Mouse (Mus musculus) kidney, embryonic 15.5 days (tissue): ENCODE results near the gene Cdt1. TPM values are rescaled to one million over a fixed set of nuclear protein-coding genes. Genes with fewer than 3 reads are reported as not detected.

Experiments used
- ATAC-seq: fragments of 200-750 bp; cut with Nextera tagmentation; replicated peaks from 2 replicates; pipeline ENCODE4 v1.8.0; 2017; ENCODE audit warnings: moderate TSS enrichment; ENCODE audit not compliant: low FRiP score
- H3K27ac ChIP-seq: fragments of 300-500 bp; sonication (generic); 2 replicates; pipeline ENCODE4 v1.5.1; 2015; ENCODE audit warnings: mild to moderate bottlenecking, inconsistent platforms
- H3K27me3 ChIP-seq: fragments of 300-500 bp; sonication (generic); 2 replicates; pipeline ENCODE4 v1.6.1; 2015; ENCODE audit warnings: inconsistent platforms
- H3K36me3 ChIP-seq: fragments of 300-500 bp; sonication (generic); 2 replicates; pipeline ENCODE4 v1.6.1; 2015; ENCODE audit warnings: inconsistent platforms
- H3K4me1 ChIP-seq: fragments of 300-500 bp; sonication (generic); 2 replicates; pipeline ENCODE4 v1.6.1; 2015; ENCODE audit warnings: inconsistent platforms
- H3K4me2 ChIP-seq: fragments of 300-500 bp; sonication (generic); 2 replicates; pipeline ENCODE4 v1.6.1; 2015; ENCODE audit warnings: moderate library complexity, mild to moderate bottlenecking, inconsistent platforms
- H3K4me3 ChIP-seq: fragments of 300-500 bp; sonication (generic); replicated peaks from 2 replicates; pipeline ENCODE4 v1.5.1; 2015; ENCODE audit warnings: mild to moderate bottlenecking, inconsistent platforms
- H3K9ac ChIP-seq: fragments of 300-500 bp; sonication (generic); 2 replicates; pipeline ENCODE4 v1.6.1; 2015; ENCODE audit warnings: mild to moderate bottlenecking, inconsistent platforms
- H3K9me3 ChIP-seq: fragments of 300-500 bp; sonication (generic); replicated peaks from 2 replicates; pipeline ENCODE4 v1.6.1; 2016; ENCODE audit warnings: inconsistent platforms
- WGBS: fragments of 180-500 bp; shearing (Covaris S2); methylation state at CpG from one replicate; pipeline ENCODE4 v1.1.7; 2015; ENCODE audit warnings: mixed read lengths; 5-methylcytosine and 5-hydroxymethylcytosine counted together
- polyA plus RNA-seq: library from polyadenylated mRNA; unstranded; fragments of >200 nt; fragmentation: Nextera tagmentation; extraction: Ambion mirVana; gene quantifications from 2 replicates; pipeline ENCODE4 v1.2.1, GENCODE M21; 2015

Cdt1 gene
- polyA plus RNA-seq, 1 experiment from 2014 or later, result 50.4 TPM

DNA sequence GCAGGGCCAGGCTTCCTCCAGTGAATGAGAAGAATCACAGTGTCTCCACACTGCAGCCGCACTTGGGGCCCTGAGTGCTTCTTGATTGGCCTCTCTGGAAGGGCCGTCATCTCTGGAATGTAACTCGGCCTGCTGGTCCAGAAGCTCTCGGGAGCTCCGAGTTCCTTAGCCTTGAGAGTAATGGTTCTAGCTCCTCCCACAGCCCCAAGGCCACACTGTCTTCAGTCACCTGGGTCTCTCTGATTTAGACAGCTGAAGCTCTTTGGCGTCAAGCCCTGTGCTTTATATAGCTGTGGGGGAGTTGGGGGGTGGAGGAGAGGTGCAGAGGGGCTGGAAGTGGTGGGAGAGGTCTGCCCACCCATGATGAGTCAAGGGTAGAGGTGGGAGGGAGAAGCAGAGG, 30.8 kb upstream of the Cdt1 start:
- H3K4me2 ChIP-seq, result peak overlapping the region; percentile 30; the same call in 1 of the 2 replicates
- H3K27me3 ChIP-seq, result no peaks in the 10 kb centered on the region
- no peak overlapping the region for H3K9ac ChIP-seq
- H3K4me1 ChIP-seq, result peaks cover 50% of the 10 kb centered on the region
- 5% methylated on average over 6 of the region's 6 CpGs for WGBS
- peak; percentile 79 for ATAC-seq
- peak overlapping the region; percentile 75 for H3K27ac ChIP-seq
- H3K9me3 ChIP-seq, result no peaks in the 10 kb centered on the region
- no peaks in the 10 kb centered on the region; the same call in 1 of the 2 replicates for H3K36me3 ChIP-seq
- H3K4me3 ChIP-seq, result no peak overlapping the region

DNA sequence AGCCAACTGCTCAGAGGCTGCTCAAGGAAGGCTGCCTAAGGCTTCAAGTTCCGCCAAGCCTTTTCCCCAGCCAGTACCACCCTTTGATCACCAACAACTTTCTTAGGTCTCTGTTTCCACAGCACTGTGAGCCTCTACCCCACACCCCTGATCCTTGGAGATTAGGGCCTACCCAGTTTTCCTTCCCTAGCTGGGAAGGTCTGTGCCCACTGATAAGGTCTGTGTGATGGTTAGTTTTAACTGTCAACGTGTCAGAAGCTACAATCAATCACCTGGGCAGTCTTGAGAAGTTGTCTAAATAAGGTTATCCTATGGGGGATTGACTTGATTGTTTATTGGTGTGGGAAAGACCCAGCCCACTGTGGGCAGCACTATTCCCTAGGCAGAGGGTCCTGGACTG, 30.0 kb upstream of the Cdt1 start:
- Histone ChIP-seq H3K36me3 (no peaks in the 10 kb centered on the region), H3K9me3 (no peaks in the 10 kb centered on the region), H3K27me3 (no peaks in the 10 kb centered on the region), H3K4me2 (no peak overlapping the region; the same call in 1 of the 2 replicates), H3K9ac (no peak overlapping the region), H3K4me1 (peaks cover 44% of the 10 kb centered on the region), H3K27ac (peak overlapping the region; percentile 75), H3K4me3 (no peak overlapping the region)
- 67% methylated on average over 2 of the region's 2 CpGs for WGBS
- peak; percentile 57; the same call in 1 of the 2 replicates for ATAC-seq

DNA sequence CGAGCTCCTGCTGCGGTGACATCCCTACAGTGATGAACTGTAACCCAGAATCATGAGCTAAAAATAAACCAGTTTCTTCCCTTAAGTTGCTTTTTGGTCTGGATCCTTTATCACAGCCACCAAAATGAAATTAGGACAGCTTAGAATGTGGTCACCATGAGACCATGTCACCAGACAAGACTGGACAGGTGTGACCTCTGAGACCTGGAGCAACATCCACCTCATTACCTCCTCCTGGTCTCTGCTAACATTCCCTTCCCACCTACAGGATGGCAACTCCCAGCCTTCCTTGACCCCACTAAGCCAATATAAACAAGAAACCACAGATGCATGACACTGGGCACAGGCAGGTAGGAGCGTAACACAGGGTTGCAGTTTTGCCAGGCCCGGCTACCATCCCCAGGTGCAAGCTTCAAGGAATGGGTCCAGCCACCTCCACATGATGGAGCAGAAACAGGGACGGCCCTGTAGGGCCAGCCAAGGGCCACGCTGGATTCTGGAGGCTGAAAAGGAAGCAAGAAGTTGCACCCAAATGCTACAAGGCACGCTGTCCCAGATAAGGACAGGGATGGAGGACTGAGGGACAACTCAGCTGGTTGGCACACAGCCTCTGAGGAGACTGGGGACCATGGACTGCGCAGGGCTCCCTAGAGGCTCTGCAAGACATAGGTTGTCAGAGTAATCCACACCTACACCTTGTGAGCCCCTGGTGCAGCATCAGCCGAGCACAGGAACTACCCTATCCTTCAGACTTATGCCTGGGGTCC, 29.3 kb upstream of the Cdt1 start:
- Histone ChIP-seq H3K27me3 (no peaks in the 10 kb centered on the region), H3K4me1 (peaks cover 40% of the 10 kb centered on the region), H3K9ac (no peak overlapping the region), H3K4me2 (no peak overlapping the region), H3K9me3 (no peaks in the 10 kb centered on the region), H3K27ac (peak overlapping the region; percentile 75; the same call in 1 of the 2 replicates), H3K4me3 (no peak overlapping the region), H3K36me3 (no peaks in the 10 kb centered on the region)
- WGBS, result 83% methylated on average over 9 of the region's 9 CpGs
- ATAC-seq, result 0 out of 2 replicates have a peak, but pooled peaks have one; percentile 15

DNA sequence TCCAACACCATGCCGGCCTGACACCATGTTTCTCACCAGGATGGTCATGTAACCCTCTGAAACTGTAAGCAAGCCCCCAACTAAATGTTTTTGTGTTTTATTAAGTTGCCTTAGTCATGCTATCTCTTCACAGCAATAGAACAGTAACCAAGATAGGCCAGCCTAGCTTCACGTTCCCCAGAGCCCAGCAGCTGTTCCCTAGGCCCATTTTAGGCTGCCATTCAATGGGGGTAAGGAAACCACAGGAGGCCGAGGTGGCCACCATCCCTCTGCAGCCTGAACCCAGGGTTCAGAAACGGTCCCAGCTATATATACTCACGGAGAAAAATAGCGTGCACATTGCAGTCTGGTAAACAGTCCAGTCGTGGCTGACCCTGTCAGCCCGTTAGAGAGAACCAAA, 23.7 kb upstream of the Cdt1 start:
- no peaks in the 10 kb centered on the region for H3K9me3 ChIP-seq
- no peak for ATAC-seq
- H3K4me3 ChIP-seq, result no peak overlapping the region
- no peaks in the 10 kb centered on the region for H3K27me3 ChIP-seq
- no peak overlapping the region for H3K9ac ChIP-seq
- H3K4me2 ChIP-seq, result no peak overlapping the region
- H3K4me1 ChIP-seq, result peaks cover 39% of the 10 kb centered on the region
- no peak overlapping the region for H3K27ac ChIP-seq
- 0 out of 2 replicates have a peak, but pooled peaks cover 4% of the 10 kb centered on the region for H3K36me3 ChIP-seq
- 93% methylated on average over 8 of the region's 8 CpGs for WGBS

DNA sequence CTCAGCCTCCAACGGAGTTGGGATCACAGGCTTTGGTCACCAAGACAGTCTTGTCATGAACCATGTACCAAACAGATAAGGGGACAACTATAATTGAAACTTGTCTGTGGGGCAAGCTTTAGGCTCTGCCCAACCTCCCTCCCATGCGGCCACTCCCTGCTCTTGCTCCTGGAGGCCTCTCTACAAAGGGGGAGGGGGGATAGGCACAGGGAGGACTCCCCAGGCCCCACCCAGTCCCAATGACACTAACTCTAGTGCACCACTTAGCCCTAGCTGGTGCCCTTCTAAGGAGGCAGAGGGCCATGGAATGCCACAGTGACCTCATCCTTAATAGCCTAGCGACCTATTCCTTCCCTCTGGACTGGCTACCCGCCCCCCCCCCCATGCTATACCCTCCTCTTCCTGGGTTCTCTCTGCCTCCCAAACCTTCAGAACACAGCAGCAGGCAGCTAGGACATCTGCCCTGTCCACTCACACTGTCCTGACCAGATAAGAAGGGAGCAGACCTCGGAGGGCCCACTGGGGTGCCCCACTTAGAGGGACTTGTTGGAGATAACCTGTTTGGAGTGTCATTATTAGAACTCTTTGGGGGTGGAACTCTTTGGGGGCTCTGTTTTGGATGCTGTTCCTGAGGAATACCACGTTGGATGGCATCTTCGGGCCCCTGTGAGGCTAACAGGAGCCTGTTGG, 21.6 kb upstream of the Cdt1 start:
- WGBS, result 73% methylated on average over 7 of the region's 7 CpGs

DNA sequence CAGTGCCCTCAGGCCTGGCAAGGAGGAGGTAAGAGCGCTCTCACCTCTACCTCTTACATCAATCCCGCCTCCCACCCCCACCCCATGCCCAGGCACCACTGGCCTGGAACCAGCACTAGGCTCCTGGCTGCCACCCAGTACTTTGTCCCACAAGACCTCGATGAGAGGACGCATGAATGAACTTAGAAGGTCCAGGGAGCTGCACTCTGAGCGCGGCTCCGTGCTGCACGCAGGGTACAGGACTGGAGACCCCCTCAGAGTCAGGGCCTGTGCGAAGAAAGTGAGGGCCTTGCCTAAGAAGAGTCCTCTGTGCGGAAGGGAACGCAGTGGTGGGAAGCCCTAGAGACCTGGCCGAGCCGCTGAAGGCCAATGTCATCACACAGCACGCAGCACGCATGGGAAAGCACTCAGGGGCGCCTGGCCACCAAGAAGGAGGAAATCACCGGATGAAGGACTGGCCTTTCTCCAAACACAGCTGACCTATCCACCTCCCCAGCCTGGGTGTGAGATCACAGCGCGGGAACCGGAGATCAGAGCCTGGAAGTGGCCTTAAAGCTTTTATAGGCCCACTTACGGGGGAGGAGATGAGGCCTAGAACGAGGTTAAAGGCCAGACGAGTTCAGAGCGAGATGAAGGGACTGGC, 20.9 kb upstream of the Cdt1 start:
- peak; percentile 38 for ATAC-seq
- Histone ChIP-seq H3K27me3 (no peaks in the 10 kb centered on the region), H3K4me3 (peak overlapping the region; percentile 14), H3K4me2 (peak overlapping the region; percentile 84), H3K4me1 (peaks cover 60% of the 10 kb centered on the region), H3K27ac (peak overlapping the region; percentile 91), H3K36me3 (0 out of 2 replicates have a peak, but pooled peaks cover 4% of the 10 kb centered on the region), H3K9ac (peak overlapping the region; percentile 42), H3K9me3 (no peaks in the 10 kb centered on the region)
- 14% methylated on average over 24 of the region's 24 CpGs for WGBS

More for the DNA sequence above, 21.6 kb upstream of the Cdt1 start:
- Histone ChIP-seq H3K36me3 (0 out of 2 replicates have a peak, but pooled peaks cover 4% of the 10 kb centered on the region), H3K4me2 (peak overlapping the region; percentile 84), H3K4me1 (peaks cover 55% of the 10 kb centered on the region), H3K27ac (peak overlapping the region; percentile 91), H3K9ac (no peak overlapping the region), H3K9me3 (no peaks in the 10 kb centered on the region), H3K4me3 (no peak overlapping the region), H3K27me3 (no peaks in the 10 kb centered on the region)
- ATAC-seq, result peak; percentile 37

DNA sequence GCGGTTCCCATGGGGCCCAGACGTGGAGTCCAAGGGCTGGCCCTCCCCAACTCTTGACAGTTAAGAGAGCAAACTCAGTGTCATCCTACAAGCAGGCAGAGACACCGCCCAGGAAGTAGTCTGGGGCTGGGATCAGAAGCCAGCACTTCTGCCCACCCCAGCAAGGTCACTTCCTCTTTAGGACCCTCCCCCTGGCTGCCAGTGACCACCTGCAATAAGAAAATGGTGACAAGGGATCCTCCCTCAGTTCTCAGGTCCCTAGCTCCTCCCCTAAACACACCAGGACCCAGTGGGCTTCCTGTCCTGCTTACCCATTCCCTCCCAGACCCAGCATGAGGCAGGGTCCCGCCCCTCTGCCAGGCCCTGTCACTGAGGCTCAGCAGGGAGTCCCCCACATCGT, 20.0 kb upstream of the Cdt1 start:
- 22% methylated on average over 5 of the region's 5 CpGs for WGBS
- ATAC-seq, result peak; percentile 31; the same call in 1 of the 2 replicates
- Histone ChIP-seq H3K4me3 (peak overlapping the region; percentile 14; the same call in 1 of the 2 replicates), H3K9ac (peak overlapping the region; percentile 42; the same call in 1 of the 2 replicates), H3K27me3 (no peaks in the 10 kb centered on the region), H3K9me3 (no peaks in the 10 kb centered on the region), H3K27ac (peak overlapping the region; percentile 91), H3K4me1 (peaks cover 60% of the 10 kb centered on the region), H3K4me2 (peak overlapping the region; percentile 84), H3K36me3 (0 out of 2 replicates have a peak, but pooled peaks cover 4% of the 10 kb centered on the region)

DNA sequence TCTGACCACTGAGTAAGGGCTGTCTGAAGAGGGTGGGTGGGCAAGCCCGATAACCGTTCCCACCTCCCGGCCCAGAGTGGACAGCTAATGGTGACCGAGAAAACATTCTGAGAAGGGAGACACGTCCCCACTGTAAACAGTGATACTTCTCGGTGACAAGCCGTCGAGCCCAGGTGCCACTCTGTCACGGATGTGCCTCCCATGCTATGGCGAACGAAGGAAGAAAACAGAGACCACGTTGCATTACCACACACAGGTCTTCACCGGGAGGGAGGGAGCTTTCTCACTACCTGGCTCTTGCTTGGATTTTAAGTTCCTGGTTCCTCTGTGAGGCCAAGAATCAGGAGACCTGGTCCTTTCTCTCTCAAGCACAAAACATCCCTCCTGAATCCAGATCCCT, 19.5 kb upstream of the Cdt1 start:
- Histone ChIP-seq H3K9ac (no peak overlapping the region), H3K27ac (peak overlapping the region; percentile 91), H3K9me3 (no peaks in the 10 kb centered on the region), H3K36me3 (0 out of 2 replicates have a peak, but pooled peaks cover 4% of the 10 kb centered on the region), H3K4me2 (peak overlapping the region; percentile 84), H3K4me1 (peaks cover 60% of the 10 kb centered on the region), H3K4me3 (no peak overlapping the region; the same call in 1 of the 2 replicates), H3K27me3 (no peaks in the 10 kb centered on the region)
- WGBS, result 50% methylated on average over 13 of the region's 13 CpGs
- no peak for ATAC-seq

DNA sequence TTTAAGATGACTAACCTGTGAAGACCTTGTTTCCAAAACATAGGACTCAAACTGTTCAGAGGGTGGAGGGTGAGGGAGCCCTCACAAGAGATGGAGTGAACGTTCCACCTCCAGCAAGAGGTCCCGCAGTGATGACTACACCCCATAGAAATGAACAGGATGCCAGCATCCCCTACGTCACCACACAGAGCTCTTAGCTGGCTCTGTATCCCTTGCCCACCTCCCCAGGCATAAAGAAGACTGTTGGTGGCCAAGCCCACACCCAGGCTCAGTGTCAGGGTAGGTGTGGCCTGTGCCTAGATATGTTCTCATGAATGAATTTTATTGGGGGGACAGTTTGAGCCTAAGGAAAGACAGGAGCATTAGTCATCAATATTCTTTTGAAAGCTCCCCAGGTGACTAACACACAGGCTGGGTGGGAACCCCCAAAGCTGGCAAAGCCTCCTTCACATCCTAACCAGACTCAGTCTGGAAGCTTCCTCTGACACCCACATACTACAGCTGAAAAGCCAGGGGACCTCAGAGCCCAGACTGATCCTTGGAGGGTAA, 18.9 kb upstream of the Cdt1 start:
- Histone ChIP-seq H3K4me2 (peak overlapping the region; percentile 84), H3K9ac (no peak overlapping the region; the same call in 1 of the 2 replicates), H3K4me1 (peaks cover 60% of the 10 kb centered on the region), H3K4me3 (peak overlapping the region; percentile 64; the same call in 1 of the 2 replicates), H3K27me3 (no peaks in the 10 kb centered on the region), H3K9me3 (no peaks in the 10 kb centered on the region), H3K36me3 (0 out of 2 replicates have a peak, but pooled peaks cover 2% of the 10 kb centered on the region), H3K27ac (peak overlapping the region; percentile 91; the same call in 1 of the 2 replicates)
- WGBS, result 79% methylated on average over 3 of the region's 3 CpGs
- no peak for ATAC-seq

DNA sequence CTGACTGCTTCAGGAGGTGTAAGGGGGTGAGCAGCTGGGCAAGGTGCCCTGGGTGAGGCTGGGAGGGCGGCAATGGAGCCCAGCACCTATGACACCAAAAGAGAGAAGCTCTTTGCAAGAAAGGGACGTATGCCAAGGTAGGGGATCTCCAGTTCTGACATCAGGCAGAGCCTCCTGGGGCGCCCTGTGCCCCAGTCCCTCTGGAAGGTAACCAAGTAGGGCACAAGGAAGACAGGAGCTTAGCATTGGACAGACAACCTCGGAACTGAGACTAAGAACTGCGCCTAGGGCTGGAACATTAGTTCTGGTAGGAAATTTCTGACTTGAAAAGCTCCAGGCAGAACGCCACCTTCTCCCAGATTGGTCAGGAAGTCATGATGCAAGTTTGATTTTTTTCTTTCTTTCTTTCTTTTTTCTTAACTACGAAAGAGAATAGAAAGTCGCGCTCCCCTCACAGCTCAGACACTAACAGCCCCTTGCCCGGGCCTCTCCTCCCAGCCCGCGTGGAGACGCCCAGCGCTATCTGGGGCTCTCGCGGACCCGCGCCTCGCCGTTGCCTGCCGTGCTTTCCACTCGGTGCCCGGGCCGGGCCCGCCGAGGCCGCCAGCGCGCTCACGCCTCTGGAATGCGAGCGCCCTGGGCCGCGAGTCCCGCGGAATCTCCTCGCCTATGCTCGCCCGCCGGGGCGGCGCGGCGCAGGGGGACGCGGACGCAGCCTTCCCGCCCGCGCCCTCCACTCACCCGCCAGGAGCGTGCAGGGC, 17.4 kb upstream of the Cdt1 start:
- H3K9me3 ChIP-seq, result no peaks in the 10 kb centered on the region
- peak overlapping the region; percentile 84 for H3K4me2 ChIP-seq
- H3K9ac ChIP-seq, result peak overlapping the region; percentile 69
- no peaks in the 10 kb centered on the region for H3K27me3 ChIP-seq
- H3K36me3 ChIP-seq, result no peaks in the 10 kb centered on the region
- peaks cover 60% of the 10 kb centered on the region for H3K4me1 ChIP-seq
- ATAC-seq, result peak; percentile 38
- WGBS, result 4% methylated on average over 52 of the region's 52 CpGs
- peak overlapping the region; percentile 64 for H3K4me3 ChIP-seq
- H3K27ac ChIP-seq, result peak overlapping the region; percentile 89

DNA sequence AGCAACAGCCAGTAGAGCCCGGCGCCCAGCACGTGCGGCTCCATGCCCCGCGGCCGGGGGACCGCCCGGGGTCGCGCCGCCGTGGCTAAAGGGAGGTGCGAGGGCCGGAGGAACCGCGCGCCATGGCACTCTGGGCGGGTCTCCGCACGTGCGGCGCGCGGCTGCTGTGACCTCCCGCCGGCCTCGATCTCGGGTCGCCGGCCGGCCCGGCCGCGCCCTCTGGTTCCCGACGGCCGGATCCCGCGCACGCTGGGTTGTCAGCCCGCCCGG, 16.9 kb upstream of the Cdt1 start:
- Histone ChIP-seq H3K4me3 (peak overlapping the region; percentile 64), H3K27me3 (no peaks in the 10 kb centered on the region), H3K9ac (peak overlapping the region; percentile 69), H3K27ac (peak overlapping the region; percentile 89), H3K4me2 (peak overlapping the region; percentile 84), H3K9me3 (no peaks in the 10 kb centered on the region), H3K36me3 (no peaks in the 10 kb centered on the region), H3K4me1 (peaks cover 58% of the 10 kb centered on the region)
- WGBS, result under 1% methylated on average over 34 of the region's 43 CpGs
- ATAC-seq, result no peak
